Mouse (Mus musculus): ENCODE results near the gene Gpr3.

GRCm38 (mm10) chr4:133223875-133224274 is 11.5 kb upstream of the Gpr3 start:
- no peak for TF ChIP-seq CTCF (IDR thresholded peaks at IDR 0.05)
- TF ChIP-seq EP300 (IDR thresholded peaks at IDR 0.05) = no peak
